Mouse (Mus musculus) left cerebral cortex, postnatal 25 days (tissue): ENCODE data around the gene Hamp. TPM values are rescaled to one million over a fixed set of nuclear protein-coding genes. Genes with fewer than 3 reads are reported as not detected.
"Not testable (repeated sequence)": the region's sequence is repeated elsewhere in the genome, so short reads cannot be mapped to it uniquely, and the experiment has no call there.

Experiments
- DNase-seq, 2 experiments: peaks; one replicate each; pipeline ENCODE4 v3.0.0; 2022; ENCODE audit warnings: low spot score in 2 of 2, mixed read lengths in 1 of 2
- intact Hi-C: fragments of 180-260 bp; cut with DNase I; formaldehyde crosslinking; loops from one replicate; pipeline ENCODE4 v1.15.1; 2025
- total RNA-seq, 2 experiments: library from RNA; stranded (reverse); gene quantifications; 2 replicates each; pipeline ENCODE4 v1.2.3; 2021

Hamp gene
- total RNA-seq, 2 experiments from 2014 or later, result not detected

DNA sequence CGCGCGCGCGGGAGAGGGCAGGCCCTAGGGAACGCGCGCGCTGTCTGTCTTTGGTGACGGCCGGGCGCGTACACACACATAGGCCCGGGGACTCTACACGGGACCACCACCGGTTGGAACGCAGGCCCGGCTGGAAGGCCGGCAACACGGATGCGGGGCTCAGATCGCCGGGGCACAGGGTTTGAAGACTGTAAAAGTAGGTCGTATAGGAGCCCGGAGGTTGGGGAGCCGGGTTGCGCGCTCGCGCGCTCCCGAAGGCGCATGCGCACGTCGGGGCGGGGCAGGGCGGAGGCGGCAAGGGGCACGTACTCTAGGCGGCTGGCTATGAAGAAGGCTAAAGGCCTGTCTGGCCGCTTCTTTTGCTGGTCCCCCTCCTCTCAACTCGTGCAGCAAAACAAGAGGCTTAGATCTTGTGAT, 13.5 kb upstream of the Hamp start:
- peak; percentile 92 for DNase-seq
- intact Hi-C loops, result loop anchor here (1.0 to 5.0 kb wide), 3 partner anchors 59 to 140 kb away; no protein-coding TSS in a partner anchor

- DNase-seq, result peak; percentile 83 to 84
- intact Hi-C loops, result loop anchor here (1.0 to 5.0 kb wide), 4 partner anchors 60 to 368 kb away; no protein-coding TSS in a partner anchor
Observed at GRCm38 (mm10) chr7:30956756-30957366, 13.0 kb upstream of the Hamp start, which contains the start of gene Usf2. TSS of gene Usf2 (minus strand) at chr7:30956803.

GRCm38 (mm10) chr7:30956357-30956751, 12.5 kb upstream of the Hamp start:
- intact Hi-C loops, result loop anchor here (1.0 to 5.0 kb wide), 3 partner anchors 60 to 367 kb away; no protein-coding TSS in a partner anchor
- no peak for DNase-seq

DNA sequence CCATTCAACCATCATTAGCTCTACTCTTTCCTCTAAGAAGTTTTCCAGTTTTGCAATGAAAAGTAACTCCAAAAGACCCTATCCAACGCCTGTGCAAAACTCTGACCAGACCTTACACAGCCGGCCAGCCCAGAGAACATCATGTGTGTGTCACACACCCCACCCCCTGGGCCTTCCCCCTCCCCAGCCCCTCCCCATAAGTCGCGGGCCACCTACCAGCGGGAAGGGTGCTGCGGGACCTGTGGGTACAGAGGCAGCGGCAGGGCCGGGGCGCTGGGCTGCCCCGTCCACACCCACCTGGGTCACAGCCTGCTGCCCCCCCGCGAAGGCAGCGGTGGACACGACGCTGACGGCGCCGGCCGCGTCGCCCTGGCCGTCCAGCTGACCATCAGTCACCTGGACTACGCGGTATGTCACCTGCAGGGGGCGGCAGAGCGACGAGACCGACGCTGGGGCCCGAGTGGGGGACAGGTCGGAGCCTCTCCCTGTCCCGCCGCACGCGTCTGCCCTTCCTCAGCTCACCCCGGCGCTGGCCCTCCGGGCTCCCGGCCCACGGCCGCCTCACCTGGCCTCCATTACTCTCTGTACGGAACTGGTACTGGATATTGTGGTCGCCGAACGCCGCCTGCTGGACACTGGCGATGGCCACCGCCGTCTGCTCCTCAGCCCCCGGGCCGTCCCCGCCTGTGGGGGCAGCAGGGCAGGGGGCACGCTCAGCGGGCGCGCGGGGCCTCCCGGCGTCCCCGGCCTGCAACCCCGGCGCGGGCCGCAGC, 11.9 kb upstream of the Hamp start:
- intact Hi-C loops, result loop anchor here (1.0 to 5.0 kb wide), 3 partner anchors 61 to 366 kb away; no protein-coding TSS in a partner anchor
- DNase-seq, result peak; percentile 69 to 79

- DNase-seq, result no peak
- intact Hi-C loops, result loop anchor here (5.0 kb wide), 2 partner anchors 83 to 142 kb away; no protein-coding TSS in a partner anchor
Observed at GRCm38 (mm10) chr7:30954971-30955520, 11.2 kb upstream of the Hamp start.

GRCm38 (mm10) chr7:30954036-30954435, 10.2 kb upstream of the Hamp start:
- no peak for DNase-seq
- intact Hi-C loops, result loop anchor here (5.0 kb wide), 1 partner anchor 82 kb away; no protein-coding TSS in a partner anchor

DNA sequence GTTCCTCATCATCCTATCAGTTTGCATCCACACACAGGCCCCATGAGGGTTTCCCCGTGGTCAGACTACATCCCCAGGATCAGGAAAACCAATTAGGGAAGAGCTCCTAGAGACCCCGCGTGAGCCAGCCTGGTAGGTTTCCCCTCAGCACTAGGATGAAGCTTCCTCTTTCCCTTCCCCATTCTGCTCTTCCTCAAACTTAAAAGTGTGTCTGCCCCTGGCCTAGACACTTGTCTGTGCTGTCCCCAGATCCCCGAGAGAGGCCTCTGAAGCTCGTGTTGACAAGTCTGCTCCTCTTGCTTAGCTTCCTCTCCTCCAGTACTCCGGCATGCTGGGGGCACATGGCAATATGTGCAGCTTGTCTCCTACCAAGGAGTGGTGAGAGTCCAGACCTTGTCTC, 9.6 kb upstream of the Hamp start:
- peak in 1 of 2 experiments; percentile 38 for DNase-seq
- intact Hi-C loops, result loop anchor here (5.0 kb wide), 1 partner anchor 81 kb away; no protein-coding TSS in a partner anchor

- intact Hi-C loops, result loop anchor here (5.0 kb wide), 1 partner anchor 80 kb away; no protein-coding TSS in a partner anchor
- no peak for DNase-seq
Observed at GRCm38 (mm10) chr7:30952441-30953265, 8.8 kb upstream of the Hamp start.

DNA sequence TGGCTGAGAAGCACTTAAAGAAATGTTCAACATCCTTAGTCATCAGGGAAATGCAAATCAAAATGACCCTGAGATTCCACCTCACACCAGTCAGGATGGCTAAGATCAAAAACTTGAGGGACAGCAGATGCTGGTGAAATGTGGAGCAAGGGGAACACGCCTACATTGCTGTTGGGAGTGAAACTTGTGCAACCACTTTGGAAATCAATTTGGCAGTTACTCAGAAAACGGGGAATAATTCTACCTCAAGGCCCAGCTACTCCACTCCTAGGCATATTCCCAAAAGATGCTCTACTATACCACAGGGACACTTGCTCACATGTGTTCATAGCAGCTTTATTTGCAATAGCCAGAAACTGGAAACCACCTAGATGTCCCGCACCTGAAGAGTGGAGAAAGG, 6.1 kb upstream of the Hamp start:
- DNase-seq, result not testable (repeated sequence)
- intact Hi-C loops, result loop anchor here (5.0 kb wide), 1 partner anchor 78 kb away; no protein-coding TSS in a partner anchor

DNA sequence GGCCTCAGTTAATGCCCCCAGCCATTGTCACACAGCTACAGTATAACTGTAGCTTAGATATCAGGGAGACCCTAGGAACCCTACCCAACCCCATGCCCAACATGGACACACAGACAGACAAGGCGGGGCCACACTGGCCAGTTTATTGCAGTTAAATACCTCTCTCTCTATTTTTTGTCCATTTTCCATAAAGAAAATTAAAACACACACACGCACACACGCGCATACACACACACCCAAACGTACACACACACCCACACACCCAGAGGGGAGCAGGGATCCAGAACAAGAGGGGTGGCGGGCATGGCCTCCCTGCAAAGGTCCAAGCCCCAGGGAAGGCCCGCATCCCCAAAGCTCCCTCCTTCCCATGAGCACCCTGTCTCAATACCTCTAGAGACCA, 2.0 kb upstream of the Hamp start:
- DNase-seq, result no peak
- intact Hi-C loops, result no loop called here

GRCm38 (mm10) chr7:30945466-30945865, 1.6 kb upstream of the Hamp start:
- DNase-seq, intact Hi-C loops: not testable (repeated sequence)

GRCm38 (mm10) chr7:30944706-30945105, 874 bp upstream of the Hamp start:
- DNase-seq, intact Hi-C loops: not testable (repeated sequence)

DNA sequence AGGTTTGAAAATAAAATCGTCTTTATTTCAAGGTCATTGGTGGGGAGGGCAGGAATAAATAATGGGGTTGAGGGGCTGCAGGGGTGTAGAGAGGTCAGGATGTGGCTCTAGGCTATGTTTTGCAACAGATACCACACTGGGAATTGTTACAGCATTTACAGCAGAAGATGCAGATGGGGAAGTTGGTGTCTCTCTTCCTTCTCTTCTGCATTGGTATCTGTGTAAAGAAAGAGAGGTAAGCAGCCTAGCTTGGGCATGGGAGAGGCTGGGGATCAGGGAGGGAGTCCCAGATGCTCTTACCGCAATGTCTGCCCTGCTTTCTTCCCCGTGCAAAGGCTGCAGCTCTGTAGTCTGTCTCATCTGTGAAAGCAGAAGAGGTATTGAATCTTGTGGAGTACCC, 1.5 kb downstream of the Hamp start:
- DNase-seq, intact Hi-C loops: not testable (repeated sequence)

DNA sequence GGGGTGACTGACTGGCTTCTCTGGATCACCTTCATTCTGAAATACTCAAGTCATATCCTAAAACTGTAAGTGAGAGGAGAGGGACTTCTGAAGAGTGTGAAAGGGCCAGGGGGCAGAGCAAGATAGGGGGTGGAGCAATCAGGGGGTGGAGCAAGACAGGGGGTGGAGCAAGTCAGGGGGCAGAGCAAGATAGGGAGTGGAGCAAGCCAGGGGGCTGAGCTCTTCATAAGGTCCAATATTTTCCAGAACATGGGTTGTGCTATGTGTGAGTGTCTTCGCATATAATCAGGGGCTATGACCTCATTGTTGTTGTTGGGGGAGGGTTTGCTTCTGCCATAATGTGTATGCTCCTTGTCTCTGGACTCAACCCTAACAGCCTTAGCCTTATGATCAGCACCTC, 3.8 kb downstream of the Hamp start:
- intact Hi-C loops, DNase-seq: not testable (repeated sequence)

GRCm38 (mm10) chr7:30935422-30936099, 8.3 kb downstream of the Hamp start:
- DNase-seq, intact Hi-C loops: not testable (repeated sequence)

DNA sequence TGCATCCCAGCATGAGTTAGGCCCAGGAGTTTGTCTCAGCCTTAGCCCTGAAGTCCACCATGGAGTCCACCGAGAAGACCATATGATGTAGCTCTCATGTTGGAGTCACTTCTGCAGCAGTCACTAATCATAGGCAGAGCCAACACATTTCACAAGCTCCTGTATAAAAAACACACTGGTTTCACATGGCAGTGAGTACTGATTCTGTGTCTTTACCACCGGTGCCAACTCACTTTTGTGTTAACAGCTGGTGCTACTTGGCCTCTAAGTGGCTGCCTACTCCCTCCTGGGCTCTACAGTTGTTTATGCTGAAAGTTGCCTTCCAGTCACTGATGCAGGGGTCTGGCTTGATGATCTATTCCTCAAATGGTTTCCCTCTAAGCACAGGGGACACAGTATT, 19.3 kb downstream of the Hamp start, which contains the start of gene Hamp2:
Hamp2 (minus strand) TSS at position 101 of the 400 bp plus-strand sequence.
- intact Hi-C loops, DNase-seq: not testable (repeated sequence)

GRCm38 (mm10) chr7:30924071-30924470, 19.8 kb downstream of the Hamp start:
- intact Hi-C loops, result no loop called here
- DNase-seq, result no peak

DNA sequence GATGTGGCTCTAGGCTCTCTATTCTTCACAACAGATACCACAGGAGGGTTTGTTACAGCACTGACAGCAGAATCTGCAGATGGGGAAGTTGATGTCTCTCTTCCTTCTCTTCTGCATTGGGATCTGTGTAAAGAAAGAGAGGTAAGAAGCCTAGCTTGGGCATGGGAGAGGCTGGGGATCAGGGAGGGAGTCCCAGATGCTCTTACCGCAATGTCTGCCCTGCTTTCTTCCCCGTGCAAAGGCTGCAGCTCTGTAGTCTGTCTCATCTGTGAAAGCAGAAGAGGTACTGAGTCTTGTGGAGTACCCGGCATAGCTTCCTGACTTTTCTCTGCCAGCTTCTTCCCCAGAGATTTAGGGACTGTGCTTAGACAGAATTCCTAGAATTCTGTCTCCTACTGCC, 21.3 kb downstream of the Hamp start:
- DNase-seq, intact Hi-C loops: not testable (repeated sequence)
